Mouse (Mus musculus) heart, postnatal 25 days (tissue): Measurements from ENCODE around the gene Otoa. TPM values are rescaled to one million over a fixed set of nuclear protein-coding genes. Genes with fewer than 3 reads are reported as not detected.

Source experiments
- DNase-seq: peaks from one replicate; pipeline ENCODE4 v3.0.0; 2022; ENCODE audit warnings: low spot score
- intact Hi-C: fragments of 180-260 bp; cut with DNase I; formaldehyde crosslinking; loops from one replicate; pipeline ENCODE4 v1.15.1; 2025
- total RNA-seq, 2 experiments: library from RNA; stranded (reverse); gene quantifications; 2 replicates each; pipeline ENCODE4 v1.2.3; 2021

Otoa gene
- total RNA-seq, 2 experiments from 2014 or later = 0.14 to 0.21 TPM

- DNase-seq = no peak
- intact Hi-C loops = no loop called here
These were observed 6.0 kb upstream of the Otoa start for GRCm38 (mm10) chr7:121075416-121075815.

GRCm38 (mm10) chr7:121077311-121077710 is 4.1 kb upstream of the Otoa start:
- intact Hi-C loops = loop anchor here (1.0 kb wide), 1 partner anchor 43 kb away; no protein-coding TSS in a partner anchor
- no peak for DNase-seq

GRCm38 (mm10) chr7:121077829-121078228 is 3.6 kb upstream of the Otoa start:
- intact Hi-C loops = loop anchor here (1.0 kb wide), 1 partner anchor 42 kb away; no protein-coding TSS in a partner anchor
- peak; percentile 41 for DNase-seq

GRCm38 (mm10) chr7:121081816-121082215 is 366 bp downstream of the Otoa start:
- intact Hi-C loops = no loop called here
- no peak for DNase-seq

- intact Hi-C loops = no loop called here
These were observed 1.6 kb downstream of the Otoa start for GRCm38 (mm10) chr7:121082949-121083513.

GRCm38 (mm10) chr7:121084840-121085453 is 3.5 kb downstream of the Otoa start:
- no peak for DNase-seq
- intact Hi-C loops = no loop called here

More at GRCm38 (mm10) chr7:121082949-121083513, 1.6 kb downstream of the Otoa start:
- DNase-seq = no peak

GRCm38 (mm10) chr7:121085500-121085899 is 4.0 kb downstream of the Otoa start:
- DNase-seq = peak; percentile 35

GRCm38 (mm10) chr7:121088745-121089144 is 7.3 kb downstream of the Otoa start:
- intact Hi-C loops = no loop called here
- no peak for DNase-seq

More at GRCm38 (mm10) chr7:121085500-121085899, 4.0 kb downstream of the Otoa start:
- intact Hi-C loops = no loop called here

- intact Hi-C loops = no loop called here
- no peak for DNase-seq
These were observed 9.3 kb downstream of the Otoa start for GRCm38 (mm10) chr7:121090748-121091147.

GRCm38 (mm10) chr7:121093026-121093425 is 11.6 kb downstream of the Otoa start:
- no peak for DNase-seq
- intact Hi-C loops = no loop called here

GRCm38 (mm10) chr7:121098614-121099389 is 17.4 kb downstream of the Otoa start:
- intact Hi-C loops = no loop called here
- no peak for DNase-seq

- peak; percentile 16 for DNase-seq
- intact Hi-C loops = no loop called here
These were observed 26.4 kb downstream of the Otoa start for GRCm38 (mm10) chr7:121107851-121108250.

- intact Hi-C loops = loop anchor here (10.0 kb wide), 1 partner anchor 277 kb away; no protein-coding TSS in a partner anchor
- DNase-seq = no peak
These were observed 29.9 kb downstream of the Otoa start for GRCm38 (mm10) chr7:121111321-121111720.

GRCm38 (mm10) chr7:121111762-121112161 is 30.3 kb downstream of the Otoa start:
- intact Hi-C loops = loop anchor here (10.0 kb wide), 1 partner anchor 277 kb away; no protein-coding TSS in a partner anchor
- no peak for DNase-seq

- peak; percentile 42 for DNase-seq
- intact Hi-C loops = loop anchor here (1.0 kb wide), 2 partner anchors 43 to 186 kb away; no protein-coding TSS in a partner anchor
These were observed 38.8 kb downstream of the Otoa start for GRCm38 (mm10) chr7:121120143-121120818.

- intact Hi-C loops = no loop called here
- DNase-seq = no peak
These were observed 49.4 kb downstream of the Otoa start for GRCm38 (mm10) chr7:121130837-121131236.

- no peak for DNase-seq
- intact Hi-C loops = no loop called here
These were observed 59.8 kb downstream of the Otoa start for GRCm38 (mm10) chr7:121141274-121141673.

GRCm38 (mm10) chr7:121150662-121151061 is 69.2 kb downstream of the Otoa start:
- intact Hi-C loops = no loop called here
- DNase-seq = no peak

- DNase-seq = no peak
- intact Hi-C loops = no loop called here
These were observed 70.7 kb downstream of the Otoa start for GRCm38 (mm10) chr7:121152186-121152585.

- no peak for DNase-seq
- intact Hi-C loops = no loop called here
These were observed 84.2 kb downstream of the Otoa start for GRCm38 (mm10) chr7:121165616-121166015.
